Mouse (Mus musculus): ENCODE measurements around the gene Dohh. TPM values are rescaled to one million over a fixed set of nuclear protein-coding genes. Genes with fewer than 3 reads are reported as not detected.

Gene Dohh
- polyA plus RNA-seq, 1 experiment from 2014 or later: 101 TPM

- Histone ChIP-seq H3K36me3 (peaks cover 15% of the 10 kb centered on the region; the same call in 1 of the 2 replicates), H3K27me3 (replicated peaks) (peaks cover 31% of the 10 kb centered on the region), H3K27ac (replicated peaks) (no peak overlapping the region), H3K4me1 (peaks cover 62% of the 10 kb centered on the region), H3K9ac (replicated peaks) (no peak overlapping the region), H3K4me2 (no peak overlapping the region), H3K4me3 (replicated peaks) (no peak overlapping the region), H3K9me3 (replicated peaks) (no peaks in the 10 kb centered on the region)
- no peak for ATAC-seq (ENCODE audit: low FRiP score)
- 62% methylated on average over 8 of the region's 8 CpGs for WGBS
Measured at GRCm38 (mm10) chr10:81360721-81361120, 23.5 kb upstream of the Dohh start.

- no peak overlapping the region for H3K27ac ChIP-seq (replicated peaks)
- WGBS: 84% methylated on average over 12 of the region's 12 CpGs
- H3K27me3 ChIP-seq (replicated peaks): peaks cover 31% of the 10 kb centered on the region
- H3K9ac ChIP-seq (replicated peaks): no peak overlapping the region
- peaks cover 61% of the 10 kb centered on the region for H3K4me1 ChIP-seq
- H3K4me2 ChIP-seq: no peak overlapping the region
- no peak overlapping the region for H3K4me3 ChIP-seq (replicated peaks)
- H3K36me3 ChIP-seq: peaks cover 27% of the 10 kb centered on the region
- no peak for ATAC-seq (ENCODE audit: low FRiP score)
- no peaks in the 10 kb centered on the region for H3K9me3 ChIP-seq (replicated peaks)
Measured at GRCm38 (mm10) chr10:81362336-81362949, 21.8 kb upstream of the Dohh start.

GRCm38 (mm10) chr10:81363436-81364346 lies 20.5 kb upstream of the Dohh start:
- Histone ChIP-seq H3K4me3 (replicated peaks) (peak overlapping the region; percentile 24), H3K36me3 (peaks cover 39% of the 10 kb centered on the region), H3K4me2 (peak overlapping the region; percentile 51), H3K27me3 (replicated peaks) (peaks cover 31% of the 10 kb centered on the region), H3K4me1 (peaks cover 51% of the 10 kb centered on the region), H3K9ac (replicated peaks) (peak overlapping the region; percentile 36; the same call in 1 of the 2 replicates), H3K27ac (replicated peaks) (no peak overlapping the region), H3K9me3 (replicated peaks) (no peaks in the 10 kb centered on the region)
- no peak for ATAC-seq (ENCODE audit: low FRiP score)
- 15% methylated on average over 54 of the region's 54 CpGs for WGBS

DNA sequence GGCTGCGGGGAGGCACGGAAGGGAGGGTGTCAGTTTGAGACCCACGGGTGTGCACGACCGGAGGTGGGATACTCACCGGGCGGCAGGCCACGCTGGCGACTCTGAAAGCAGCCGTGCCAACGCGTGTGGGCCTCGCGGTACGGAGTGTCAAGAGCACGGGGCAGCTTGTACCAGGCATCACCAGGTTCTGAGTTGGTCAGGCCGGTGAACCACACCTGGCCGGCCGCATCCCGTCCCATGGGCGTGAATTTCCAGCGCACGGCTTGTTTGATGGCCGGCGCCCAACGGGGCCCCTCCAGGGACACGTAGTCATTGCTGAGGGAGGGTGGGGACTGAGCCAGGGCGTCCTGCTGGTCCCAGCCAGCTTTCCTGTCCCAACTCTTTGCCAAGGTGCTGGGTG lies 19.6 kb upstream of the Dohh start:
- Histone ChIP-seq H3K4me3 (replicated peaks) (peak overlapping the region; percentile 24; the same call in 1 of the 2 replicates), H3K4me1 (peaks cover 42% of the 10 kb centered on the region), H3K9me3 (replicated peaks) (no peaks in the 10 kb centered on the region), H3K9ac (replicated peaks) (peak overlapping the region; percentile 36), H3K27me3 (replicated peaks) (peaks cover 31% of the 10 kb centered on the region), H3K36me3 (peaks cover 49% of the 10 kb centered on the region), H3K27ac (replicated peaks) (no peak overlapping the region), H3K4me2 (peak overlapping the region; percentile 51)
- no peak for ATAC-seq (ENCODE audit: low FRiP score)
- 14% methylated on average over 28 of the region's 28 CpGs for WGBS

DNA sequence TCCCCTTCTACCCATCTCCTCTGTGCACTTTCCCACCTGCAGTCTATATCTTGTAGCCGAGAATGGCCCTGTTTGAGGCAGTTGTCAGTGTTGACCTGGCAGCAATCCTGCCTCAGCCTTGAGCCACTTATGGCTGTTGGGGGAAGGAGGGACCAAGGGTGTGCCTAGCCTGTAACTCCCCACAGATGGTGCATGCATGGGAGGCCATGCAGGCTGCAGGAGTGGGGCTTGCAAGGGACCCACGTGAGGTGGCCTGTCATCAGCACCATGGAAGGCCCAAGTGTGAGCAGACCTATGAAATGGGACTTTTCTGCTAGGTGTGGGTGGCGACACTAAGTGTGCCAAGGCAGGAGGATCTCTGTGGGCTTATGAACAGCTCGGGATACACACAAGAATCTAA lies 19.2 kb upstream of the Dohh start:
- peaks cover 38% of the 10 kb centered on the region for H3K4me1 ChIP-seq
- H3K4me3 ChIP-seq (replicated peaks): no peak overlapping the region
- peak; percentile 18; the same call in 1 of the 2 replicates for ATAC-seq (ENCODE audit: low FRiP score)
- H3K9ac ChIP-seq (replicated peaks): peak overlapping the region; percentile 36; the same call in 1 of the 2 replicates
- H3K36me3 ChIP-seq: peaks cover 51% of the 10 kb centered on the region
- H3K4me2 ChIP-seq: no peak overlapping the region
- H3K9me3 ChIP-seq (replicated peaks): no peaks in the 10 kb centered on the region
- H3K27me3 ChIP-seq (replicated peaks): peaks cover 31% of the 10 kb centered on the region
- H3K27ac ChIP-seq (replicated peaks): no peak overlapping the region
- WGBS: 43% methylated on average over 4 of the region's 4 CpGs

DNA sequence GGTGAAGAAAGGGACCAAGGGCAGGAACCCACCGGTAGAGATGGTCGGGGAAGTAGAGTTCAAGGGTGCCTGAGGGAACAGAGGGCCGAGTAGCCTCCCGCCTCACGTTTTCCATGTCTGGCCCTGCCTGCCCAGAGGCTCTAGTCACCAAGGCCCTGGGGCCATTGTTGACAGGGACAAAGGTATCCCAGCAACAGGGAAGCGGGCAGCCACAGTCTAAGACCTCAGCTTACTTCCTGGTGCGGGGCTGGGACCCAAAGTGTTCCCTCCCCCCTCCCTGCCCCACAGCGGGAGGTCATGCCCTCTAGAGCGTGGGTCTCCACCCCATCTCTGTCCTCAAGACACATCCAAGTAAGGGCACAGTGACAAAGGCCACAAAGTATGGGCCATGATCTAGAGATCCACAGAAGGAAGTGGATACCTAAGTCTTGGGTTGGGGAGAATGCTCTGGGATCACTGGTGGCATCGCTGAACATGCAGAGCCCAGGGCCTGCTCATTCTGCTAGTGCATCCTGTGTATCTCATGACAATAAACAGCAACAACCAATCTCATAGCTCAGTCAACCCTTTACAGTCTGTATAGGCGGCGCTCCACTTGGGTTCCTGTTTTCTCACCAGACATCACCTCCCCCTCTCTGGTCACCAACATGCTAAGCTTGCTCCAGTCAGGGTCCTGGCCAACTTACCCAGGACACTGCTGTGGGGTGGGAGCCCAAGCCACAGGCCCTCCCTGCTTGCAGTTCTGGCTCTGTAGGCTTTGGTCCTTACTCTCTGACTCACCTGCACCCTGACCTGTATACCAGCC lies 18.4 kb upstream of the Dohh start, which contains the start of gene 4930404N11Rik:
Gene 4930404N11Rik, minus strand, starts transcription at position 145 of the 805 bp plus-strand sequence.
- Histone ChIP-seq H3K36me3 (peaks cover 56% of the 10 kb centered on the region), H3K27me3 (replicated peaks) (peaks cover 31% of the 10 kb centered on the region), H3K9ac (replicated peaks) (peak within 1 kb of the TSS; percentile 36), H3K27ac (replicated peaks) (no peak within 1 kb of the TSS; the same call in 1 of the 2 replicates), H3K9me3 (replicated peaks) (no peaks in the 10 kb centered on the region), H3K4me3 (replicated peaks) (peak within 1 kb of the TSS; percentile 24; the same call in 1 of the 2 replicates), H3K4me2 (peak within 1 kb of the TSS; percentile 51), H3K4me1 (peaks cover 31% of the 10 kb centered on the region)
- WGBS: 19% methylated on average over 12 of the region's 12 CpGs
- no peak for ATAC-seq (ENCODE audit: low FRiP score)

GRCm38 (mm10) chr10:81366477-81367206 lies 17.6 kb upstream of the Dohh start:
- H3K9me3 ChIP-seq (replicated peaks): no peaks in the 10 kb centered on the region
- H3K9ac ChIP-seq (replicated peaks): no peak overlapping the region
- 76% methylated on average over 6 of the region's 6 CpGs for WGBS
- no peak overlapping the region; the same call in 1 of the 2 replicates for H3K27ac ChIP-seq (replicated peaks)
- no peak for ATAC-seq (ENCODE audit: low FRiP score)
- peaks cover 31% of the 10 kb centered on the region for H3K27me3 ChIP-seq (replicated peaks)
- H3K4me1 ChIP-seq: peaks cover 27% of the 10 kb centered on the region
- H3K4me2 ChIP-seq: no peak overlapping the region
- peaks cover 60% of the 10 kb centered on the region for H3K36me3 ChIP-seq
- no peak overlapping the region for H3K4me3 ChIP-seq (replicated peaks)

DNA sequence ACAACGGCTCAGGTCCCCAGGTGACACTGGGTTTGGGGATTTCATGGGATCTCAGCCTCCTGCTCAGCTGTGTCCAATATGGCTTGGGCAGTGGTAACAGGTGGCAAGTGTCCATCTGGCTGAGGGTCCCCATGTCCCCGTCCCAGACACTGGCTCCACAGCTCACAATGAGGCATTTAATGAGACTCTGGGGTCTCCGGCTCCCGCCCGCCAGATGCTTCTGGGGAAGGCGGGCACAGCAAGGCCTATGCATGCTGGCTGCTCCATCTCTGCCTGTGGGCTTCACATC lies 17.1 kb upstream of the Dohh start:
- ATAC-seq (ENCODE audit: low FRiP score): no peak
- Histone ChIP-seq H3K9me3 (replicated peaks) (no peaks in the 10 kb centered on the region), H3K27me3 (replicated peaks) (peaks cover 31% of the 10 kb centered on the region), H3K4me1 (peaks cover 27% of the 10 kb centered on the region), H3K4me2 (no peak overlapping the region), H3K36me3 (peaks cover 58% of the 10 kb centered on the region), H3K27ac (replicated peaks) (no peak overlapping the region), H3K9ac (replicated peaks) (no peak overlapping the region), H3K4me3 (replicated peaks) (no peak overlapping the region)
- 54% methylated on average over 6 of the region's 6 CpGs for WGBS

DNA sequence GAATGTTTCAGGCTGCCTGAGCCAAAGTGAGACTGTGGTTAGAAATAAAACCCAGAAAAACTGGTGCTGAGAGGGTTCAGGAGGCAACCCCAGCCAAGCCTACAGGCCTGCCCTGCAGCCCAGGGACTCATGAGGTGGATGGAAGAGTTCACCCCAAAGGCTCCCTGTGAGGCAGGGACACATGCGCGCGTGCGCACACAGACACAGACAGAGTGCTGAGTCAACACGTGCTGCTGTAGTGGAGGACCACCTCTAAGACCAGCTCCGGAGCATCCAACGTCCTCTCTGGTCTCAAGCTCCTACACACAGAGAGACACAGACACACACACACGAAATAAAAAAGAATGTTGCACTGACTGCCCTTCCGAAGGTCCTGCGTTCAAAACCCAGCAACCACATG lies 8.9 kb upstream of the Dohh start:
- no peak overlapping the region for H3K27ac ChIP-seq (replicated peaks)
- no peak for ATAC-seq (ENCODE audit: low FRiP score)
- H3K27me3 ChIP-seq (replicated peaks): no peaks in the 10 kb centered on the region
- H3K4me3 ChIP-seq (replicated peaks): no peak overlapping the region
- no peaks in the 10 kb centered on the region for H3K9me3 ChIP-seq (replicated peaks)
- H3K9ac ChIP-seq (replicated peaks): no peak overlapping the region
- 94% methylated on average over 10 of the region's 10 CpGs for WGBS
- H3K4me2 ChIP-seq: no peak overlapping the region
- peaks cover 28% of the 10 kb centered on the region for H3K36me3 ChIP-seq
- peaks cover 36% of the 10 kb centered on the region for H3K4me1 ChIP-seq

DNA sequence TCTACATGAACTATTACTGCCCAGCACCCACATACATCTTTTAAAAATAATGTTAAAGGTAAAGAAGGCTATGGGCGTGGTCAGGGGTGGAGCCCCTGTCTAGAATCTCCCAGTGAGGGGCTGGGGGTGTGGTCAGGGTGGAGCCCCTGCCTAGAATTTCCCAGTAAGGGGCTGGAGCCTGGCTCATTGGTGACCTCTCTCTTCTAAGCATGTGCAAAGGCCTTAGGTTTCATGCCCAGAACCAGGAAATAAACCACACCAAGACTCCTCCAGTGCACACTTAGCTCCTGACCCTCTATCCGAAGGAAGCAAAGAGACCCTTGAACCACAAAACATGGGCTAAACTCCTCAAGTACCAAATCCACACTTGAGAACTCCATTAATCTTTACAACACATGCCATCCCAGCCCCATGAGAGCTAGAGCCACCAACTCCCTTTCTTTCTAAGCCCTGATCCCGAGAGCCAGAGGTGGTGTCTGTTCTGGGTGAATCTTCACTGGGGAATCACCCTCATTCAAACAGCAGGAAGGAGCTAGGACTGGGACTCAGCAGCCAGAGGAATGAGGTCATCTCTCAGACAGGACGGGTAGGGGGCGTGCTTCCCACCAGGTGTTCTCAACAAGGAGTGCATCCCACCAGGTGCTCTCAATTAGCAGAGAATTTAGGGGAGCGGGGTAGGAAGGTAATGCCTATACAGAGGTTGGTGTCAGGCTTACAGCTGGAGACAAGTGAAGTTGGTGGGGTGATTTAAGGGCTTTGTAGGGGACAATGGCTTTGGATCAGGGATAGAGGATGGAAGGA lies 7.5 kb upstream of the Dohh start:
- H3K4me1 ChIP-seq: peaks cover 36% of the 10 kb centered on the region
- no peak for ATAC-seq (ENCODE audit: low FRiP score)
- peak overlapping the region; percentile 86 for H3K9ac ChIP-seq (replicated peaks)
- no peaks in the 10 kb centered on the region for H3K9me3 ChIP-seq (replicated peaks)
- WGBS: 48% methylated on average over 6 of the region's 6 CpGs
- peak overlapping the region; percentile 82 for H3K4me3 ChIP-seq (replicated peaks)
- no peak overlapping the region for H3K27ac ChIP-seq (replicated peaks)
- H3K36me3 ChIP-seq: peaks cover 20% of the 10 kb centered on the region
- peak overlapping the region; percentile 86 for H3K4me2 ChIP-seq
- H3K27me3 ChIP-seq (replicated peaks): no peaks in the 10 kb centered on the region

Measured in neural tube, embryonic 15.5 days (tissue).